Mouse (Mus musculus): ENCODE measurements at regions not wholly inside any gene's neighbourhood (a gene's known extent, or its start where the extent isn't known, plus 50 kb on each side); places are given as distances from the start of the nearest gene placed in this dataset.
A peak's percentile ranks its signal among the peaks of the same experiment; 100 is the strongest.
"Not testable (repeated sequence)": the region's sequence is repeated elsewhere in the genome, so short reads cannot be mapped to it uniquely, and the experiment has no call there.

- DNase-seq = no peak
Observed at GRCm38 (mm10) chr17:4825221-4825895, 168.8 kb upstream of the Arid1b start.

GRCm38 (mm10) chr17:4834065-4834464 is 160.1 kb upstream of the Arid1b start:
- DNase-seq = no peak

- no peak for DNase-seq
Observed at GRCm38 (mm10) chr17:4834571-4834970, 159.6 kb upstream of the Arid1b start.

- no peak for DNase-seq
Observed at GRCm38 (mm10) chr17:4835065-4835705, 158.9 kb upstream of the Arid1b start.

GRCm38 (mm10) chr17:4840123-4840522 is 154.0 kb upstream of the Arid1b start:
- no peak for DNase-seq

GRCm38 (mm10) chr17:4858304-4858703 is 135.8 kb upstream of the Arid1b start:
- no peak for DNase-seq

GRCm38 (mm10) chr17:4864901-4865300 is 129.2 kb upstream of the Arid1b start:
- no peak for DNase-seq

GRCm38 (mm10) chr17:4865621-4866020 is 128.5 kb upstream of the Arid1b start:
- peak; percentile 31 for DNase-seq

GRCm38 (mm10) chr17:4866026-4866896 is 127.9 kb upstream of the Arid1b start:
- no peak for DNase-seq

GRCm38 (mm10) chr17:4867083-4867482 is 127.0 kb upstream of the Arid1b start:
- DNase-seq = no peak

- no peak for DNase-seq
Observed at GRCm38 (mm10) chr17:4867754-4868445, 126.2 kb upstream of the Arid1b start.

- DNase-seq = no peak
Observed at GRCm38 (mm10) chr17:4868446-4868825, 125.7 kb upstream of the Arid1b start.

GRCm38 (mm10) chr17:4868861-4869260 is 125.3 kb upstream of the Arid1b start:
- DNase-seq = no peak

- no peak for DNase-seq
Observed at GRCm38 (mm10) chr17:4871267-4871666, 122.9 kb upstream of the Arid1b start.

GRCm38 (mm10) chr17:4874459-4874858 is 119.7 kb upstream of the Arid1b start:
- no peak for DNase-seq

- DNase-seq = no peak
Observed at GRCm38 (mm10) chr17:4875086-4876046, 118.8 kb upstream of the Arid1b start.

- no peak for DNase-seq
Observed at GRCm38 (mm10) chr17:4876431-4876830, 117.7 kb upstream of the Arid1b start.

- no peak for DNase-seq
Observed at GRCm38 (mm10) chr17:4881473-4881872, 112.7 kb upstream of the Arid1b start.

- DNase-seq = no peak
Observed at GRCm38 (mm10) chr17:4884083-4884482, 110.0 kb upstream of the Arid1b start.

GRCm38 (mm10) chr17:4884761-4885160 is 109.4 kb upstream of the Arid1b start:
- DNase-seq = no peak

GRCm38 (mm10) chr17:4887331-4887730 is 106.8 kb upstream of the Arid1b start:
- DNase-seq = not testable (repeated sequence)

- DNase-seq = no peak
Observed at GRCm38 (mm10) chr17:4889577-4889976, 104.6 kb upstream of the Arid1b start.

All from right cerebral cortex, postnatal 14 days (tissue).